Mouse (Mus musculus) midbrain, postnatal 0 days (tissue): ENCODE measurements around the gene Zfhx3. TPM values are rescaled to one million over a fixed set of nuclear protein-coding genes. Genes with fewer than 3 reads are reported as not detected.
A peak's percentile ranks its signal among the peaks of the same experiment; 100 is the strongest.

ENCODE experiments used
- ATAC-seq: fragments of 200-750 bp; cut with Nextera tagmentation; 2 replicates; pipeline ENCODE4 v1.8.0; 2017; ENCODE audit warnings: moderate number of reproducible peaks, mild to moderate bottlenecking, moderate TSS enrichment, moderate library complexity; ENCODE audit not compliant: low FRiP score
- DNase-seq: peaks from one replicate; pipeline ENCODE4 v3.0.0-alpha.2; 2015; ENCODE audit warnings: low spot score
- H3K27ac ChIP-seq: fragments of 300-500 bp; sonication (generic); 2 replicates; pipeline ENCODE4 v1.5.1; 2014; ENCODE audit warnings: low read depth, mild to moderate bottlenecking, low read length, mixed read lengths
- H3K27me3 ChIP-seq: fragments of 300-500 bp; sonication (generic); 2 replicates; pipeline ENCODE4 v1.6.1; 2014; ENCODE audit warnings: low read length, control low read depth, mixed read lengths; ENCODE audit not compliant: insufficient read depth
- H3K36me3 ChIP-seq: fragments of 300-500 bp; sonication (generic); 2 replicates; pipeline ENCODE4 v1.6.1; 2014; ENCODE audit warnings: low read length, control low read depth, mixed read lengths; ENCODE audit not compliant: insufficient read depth
- H3K4me1 ChIP-seq: fragments of 300-500 bp; sonication (generic); 2 replicates; pipeline ENCODE4 v1.6.1; 2014; ENCODE audit warnings: mild to moderate bottlenecking, control low read depth, antibody characterized with exemption, low read length, mixed read lengths; ENCODE audit not compliant: insufficient read depth
- H3K4me2 ChIP-seq: fragments of 300-500 bp; sonication (generic); 2 replicates; pipeline ENCODE4 v1.6.1; 2014; ENCODE audit warnings: low read depth, mild to moderate bottlenecking, low read length, mixed read lengths; ENCODE audit not compliant: poor library complexity, severe bottlenecking
- H3K4me3 ChIP-seq: fragments of 300-500 bp; sonication (generic); 2 replicates; pipeline ENCODE4 v1.5.1; 2014; ENCODE audit warnings: low read depth, mild to moderate bottlenecking, low read length, moderate library complexity
- H3K9ac ChIP-seq: fragments of 300-500 bp; sonication (generic); replicated peaks from 2 replicates; pipeline ENCODE4 v1.6.1; 2014; ENCODE audit warnings: mild to moderate bottlenecking, low read length, moderate library complexity, mixed read lengths; ENCODE audit not compliant: poor library complexity, severe bottlenecking
- H3K9me3 ChIP-seq: fragments of 300-500 bp; sonication (generic); 2 replicates; pipeline ENCODE4 v1.6.1; 2016; ENCODE audit warnings: low read length, control low read depth
- CTCF ChIP-seq: IDR thresholded peaks from 2 replicates; pipeline ENCODE4 v1.5.1; 2016; ENCODE audit warnings: antibody characterized with exemption, mild to moderate bottlenecking
- WGBS: fragments of 180-500 bp; shearing (Covaris S2); extraction: QIAGEN DNeasy Blood & Tissue Kit; methylation state at CpG from one replicate; pipeline ENCODE4 v1.1.7; 2014; 5-methylcytosine and 5-hydroxymethylcytosine counted together
- polyA plus RNA-seq: library from polyadenylated mRNA; unstranded; fragments of >200 nt; fragmentation: Nextera tagmentation; extraction: Ambion mirVana; gene quantifications from 2 replicates; pipeline ENCODE4 v1.2.1, GENCODE M21; 2015
- total RNA-seq: library from RNA; depleted of rRNA; stranded (reverse); fragments of >200 nt; gene quantifications from 2 replicates; pipeline ENCODE4 v1.2.3, GENCODE M21; 2014

Zfhx3 gene
- total and polyA plus RNA-seq, 2 experiments from 2014 or later, result 33.1 to 44.5 TPM

- Histone ChIP-seq H3K9ac (peak overlapping the region; percentile 48; the same call in 1 of the 2 replicates), H3K4me3 (peak overlapping the region; percentile 1; the same call in 1 of the 2 replicates), H3K4me2 (peak overlapping the region; percentile 34), H3K27ac (peak overlapping the region; percentile 83), H3K4me1 (0 out of 2 replicates have a peak, but pooled peaks cover 3% of the 10 kb centered on the region), H3K9me3 (no peaks in the 10 kb centered on the region), H3K36me3 (no peaks in the 10 kb centered on the region), H3K27me3 (peaks cover 2% of the 10 kb centered on the region; the same call in 1 of the 2 replicates)
- TF ChIP-seq CTCF, result no peak
- ATAC-seq (no peak), DNase-seq (no peak)
- WGBS, result 13% methylated on average over 8 of the region's 8 CpGs
Observed at GRCm38 (mm10) chr8:108245575-108245974, 303.1 kb downstream of the Zfhx3 start.

GRCm38 (mm10) chr8:108246035-108246933, 303.8 kb downstream of the Zfhx3 start:
- Histone ChIP-seq H3K4me2 (peak overlapping the region; percentile 22), H3K4me1 (0 out of 2 replicates have a peak, but pooled peaks cover 2% of the 10 kb centered on the region), H3K27ac (peak overlapping the region; percentile 83), H3K36me3 (no peaks in the 10 kb centered on the region), H3K9ac (0 out of 2 replicates have a peak overlapping the region, but pooled peaks have one; percentile 19), H3K27me3 (peaks cover 2% of the 10 kb centered on the region; the same call in 1 of the 2 replicates), H3K9me3 (no peaks in the 10 kb centered on the region), H3K4me3 (no peak overlapping the region)
- WGBS, result 19% methylated on average over 22 of the region's 22 CpGs
- no peak for TF ChIP-seq CTCF
- DNase-seq, result no peak
- ATAC-seq, result no peak

- Histone ChIP-seq H3K9me3 (no peaks in the 10 kb centered on the region), H3K27me3 (peaks cover 2% of the 10 kb centered on the region; the same call in 1 of the 2 replicates), H3K4me1 (no peaks in the 10 kb centered on the region), H3K27ac (peak overlapping the region; percentile 83), H3K9ac (0 out of 2 replicates have a peak overlapping the region, but pooled peaks have one; percentile 19), H3K36me3 (no peaks in the 10 kb centered on the region), H3K4me3 (no peak overlapping the region), H3K4me2 (peak overlapping the region; percentile 22; the same call in 1 of the 2 replicates)
- DNase-seq (no peak), ATAC-seq (no peak)
- TF ChIP-seq CTCF, result no peak
- WGBS, result 34% methylated on average over 7 of the region's 7 CpGs
Observed at GRCm38 (mm10) chr8:108246934-108247417, 304.5 kb downstream of the Zfhx3 start.

GRCm38 (mm10) chr8:108264593-108265160, 322.2 kb downstream of the Zfhx3 start:
- no peak for DNase-seq
- H3K27ac ChIP-seq, result no peak overlapping the region
- no peaks in the 10 kb centered on the region for H3K9me3 ChIP-seq

GRCm38 (mm10) chr8:108277960-108278359, 335.5 kb downstream of the Zfhx3 start:
- no peak for ATAC-seq
- WGBS, result 96% methylated on average over 2 of the region's 2 CpGs
- DNase-seq, result no peak
- Histone ChIP-seq H3K9ac (no peak overlapping the region), H3K27me3 (no peaks in the 10 kb centered on the region), H3K4me1 (no peaks in the 10 kb centered on the region), H3K27ac (no peak overlapping the region), H3K9me3 (no peaks in the 10 kb centered on the region), H3K4me3 (no peak overlapping the region), H3K4me2 (no peak overlapping the region), H3K36me3 (no peaks in the 10 kb centered on the region)
- TF ChIP-seq CTCF, result no peak

More at GRCm38 (mm10) chr8:108264593-108265160, 322.2 kb downstream of the Zfhx3 start:
- Histone ChIP-seq H3K4me3 (no peak overlapping the region), H3K4me2 (no peak overlapping the region), H3K27me3 (no peaks in the 10 kb centered on the region), H3K4me1 (no peaks in the 10 kb centered on the region), H3K36me3 (no peaks in the 10 kb centered on the region), H3K9ac (no peak overlapping the region)
- 64% methylated on average over 11 of the region's 11 CpGs for WGBS
- no peak for ATAC-seq
- TF ChIP-seq CTCF, result no peak
